Mouse (Mus musculus): Measurements from ENCODE around the gene Dmac2. TPM values are rescaled to one million over a fixed set of nuclear protein-coding genes. Genes with fewer than 3 reads are reported as not detected.
"Not testable (repeated sequence)": the region's sequence is repeated elsewhere in the genome, so short reads cannot be mapped to it uniquely, and the experiment has no call there.

Dmac2 gene
- total RNA-seq (2017), result 33.7 and 50.9 TPM in 2 replicates

DNA sequence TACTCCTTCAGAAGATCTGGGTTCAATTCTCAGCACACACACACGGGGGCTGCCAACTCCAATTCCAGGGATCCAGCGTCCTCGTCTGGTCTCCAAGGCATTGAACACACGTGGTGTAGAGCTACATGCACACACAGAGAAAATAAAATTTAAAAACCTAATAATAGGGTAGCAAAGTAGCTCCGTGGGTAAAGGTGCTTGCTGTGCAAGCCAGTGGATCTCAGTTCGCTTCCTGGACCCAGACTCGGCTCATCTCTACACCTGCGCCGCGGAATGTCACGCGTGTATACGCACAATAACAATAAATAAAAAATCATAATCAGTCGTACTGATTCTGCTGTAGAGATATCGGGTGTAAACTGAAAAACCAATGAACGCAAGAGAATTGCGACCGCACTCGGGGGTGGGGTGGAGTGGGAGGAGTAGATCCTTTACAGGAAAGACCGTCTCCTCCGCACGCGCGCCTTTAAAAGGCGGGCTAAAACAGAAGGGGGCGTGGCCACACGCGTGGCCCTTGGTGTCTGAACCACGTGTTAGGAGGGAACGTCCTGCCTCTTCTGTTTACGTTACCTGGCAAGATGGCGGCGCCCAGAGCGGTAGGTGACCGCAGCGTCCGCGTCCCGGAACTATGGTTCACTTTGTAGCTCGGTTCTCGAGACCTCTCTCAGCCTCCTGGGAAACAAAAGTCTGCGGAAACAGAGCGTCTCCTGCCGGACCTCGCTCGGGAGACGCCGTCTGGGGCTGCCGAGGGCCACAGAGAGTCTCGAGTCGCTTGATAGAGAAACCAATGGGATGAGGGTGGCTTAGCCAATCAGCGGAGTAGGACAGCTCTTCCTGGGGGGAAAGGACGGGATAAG is at the start of gene Dmac2:
TSS of gene Dmac2 (plus strand) at position 550 of the 857 bp plus-strand sequence.
- ATAC-seq (replicated peaks in 1 of 2; ENCODE audit: insufficient read depth in 1 of 2, low FRiP score in 2 of 2, low TSS enrichment in 1 of 2, low read depth in 1 of 2, poor library complexity in 2 of 2, severe bottlenecking in 2 of 2), result peak; percentile 96 to 97

DNA sequence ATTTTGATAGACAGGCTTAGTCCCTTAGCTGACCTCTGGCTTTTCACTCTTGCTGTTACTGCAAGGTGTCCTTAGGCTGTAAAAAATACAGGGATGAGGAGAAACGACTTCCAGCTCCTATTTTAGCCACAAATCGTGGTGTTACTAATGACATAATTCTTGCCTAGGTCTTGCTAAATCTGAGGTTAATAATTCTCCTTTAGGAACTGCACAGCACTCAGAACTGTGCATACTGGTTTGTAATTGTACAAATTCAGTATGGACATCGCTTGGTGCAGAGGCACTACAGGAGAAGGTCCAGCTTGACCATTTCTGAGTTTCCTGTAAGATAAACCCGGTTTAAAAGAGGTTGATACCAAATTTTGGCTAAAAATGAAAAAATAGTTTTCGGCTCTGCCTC is 45.4 kb upstream of the Dmac2 start:
- ATAC-seq (replicated peaks in 1 of 2; ENCODE audit: insufficient read depth in 1 of 2, low FRiP score in 2 of 2, low TSS enrichment in 1 of 2, low read depth in 1 of 2, poor library complexity in 2 of 2, severe bottlenecking in 2 of 2), result not testable (repeated sequence)

DNA sequence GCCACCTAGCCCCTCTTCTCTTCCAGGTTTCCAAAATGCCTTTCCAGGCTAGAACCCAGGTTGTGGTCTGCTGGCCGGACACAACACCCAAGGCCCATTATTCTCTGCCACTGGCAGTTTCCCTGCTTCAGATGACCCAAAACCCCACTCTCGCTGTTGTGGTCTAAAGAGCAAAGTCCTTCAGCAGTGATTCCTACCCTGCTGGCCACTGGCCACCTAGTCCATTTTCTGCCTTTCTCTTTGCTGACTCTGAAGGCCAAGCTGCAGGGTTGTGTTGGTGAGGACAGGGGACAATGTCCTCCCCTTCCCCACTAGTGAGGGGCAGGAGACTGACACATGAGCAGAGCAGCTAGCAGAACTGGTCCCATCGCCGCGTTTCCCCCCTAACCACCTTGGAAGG is 44.1 kb upstream of the Dmac2 start:
- ATAC-seq (replicated peaks in 1 of 2; ENCODE audit: insufficient read depth in 1 of 2, low FRiP score in 2 of 2, low TSS enrichment in 1 of 2, low read depth in 1 of 2, poor library complexity in 2 of 2, severe bottlenecking in 2 of 2), result no peak

DNA sequence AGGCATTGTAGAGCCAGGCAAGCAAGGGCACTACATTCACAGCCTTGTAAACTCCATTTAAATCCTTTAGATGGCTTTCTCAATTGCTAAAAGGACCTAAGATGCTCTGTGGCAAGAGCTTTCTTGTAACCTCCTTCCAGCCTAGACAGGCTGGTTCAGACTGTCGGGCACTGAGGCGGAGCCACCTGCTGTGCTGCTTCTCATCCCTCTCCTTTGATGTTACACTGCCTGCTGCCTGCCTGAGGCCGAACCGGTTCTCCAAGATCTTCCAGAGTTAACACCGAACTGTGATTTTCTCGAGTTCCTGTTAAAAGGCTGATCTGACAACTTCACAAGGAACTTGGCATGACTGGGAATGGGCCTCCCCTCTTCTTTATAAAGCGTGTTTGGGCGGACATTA is 43.3 kb upstream of the Dmac2 start:
- ATAC-seq (replicated peaks in 1 of 2; ENCODE audit: insufficient read depth in 1 of 2, low FRiP score in 2 of 2, low TSS enrichment in 1 of 2, low read depth in 1 of 2, poor library complexity in 2 of 2, severe bottlenecking in 2 of 2), result no peak

- not testable (repeated sequence) for ATAC-seq (replicated peaks in 1 of 2; ENCODE audit: insufficient read depth in 1 of 2, low FRiP score in 2 of 2, low TSS enrichment in 1 of 2, low read depth in 1 of 2, poor library complexity in 2 of 2, severe bottlenecking in 2 of 2)
These were observed 42.9 kb upstream of the Dmac2 start for GRCm38 (mm10) chr7:25576308-25576707.

DNA sequence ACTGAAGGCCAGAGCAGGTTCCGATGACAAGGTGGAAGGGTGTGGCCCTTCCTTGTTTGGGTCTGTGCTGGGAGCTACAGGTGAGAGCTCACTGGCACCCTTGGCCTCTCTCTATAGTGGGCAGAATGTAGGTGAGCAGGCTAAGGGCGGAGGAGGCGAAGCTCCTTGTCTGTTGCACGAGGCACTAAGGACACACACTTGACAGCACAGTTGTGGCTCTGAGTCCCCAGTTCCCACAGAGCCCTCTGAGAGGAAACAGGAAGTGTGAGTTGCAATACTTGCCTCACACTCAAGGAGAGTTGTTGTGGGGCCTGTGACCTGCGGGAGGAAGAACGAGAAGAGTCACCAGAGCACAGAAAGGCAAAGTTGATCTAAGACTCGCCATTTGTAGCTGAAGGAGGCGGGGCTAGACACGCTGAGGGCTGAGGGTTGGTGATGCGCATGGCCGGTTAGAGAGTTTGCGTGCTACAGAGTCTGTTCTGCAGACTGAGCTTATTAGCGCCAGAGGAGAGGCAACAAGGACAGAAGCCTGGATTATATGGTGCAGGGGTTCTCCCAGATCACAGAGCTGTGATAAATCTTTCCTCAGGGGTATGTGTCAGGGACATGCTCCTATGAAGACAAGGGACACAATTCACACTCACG is 42.3 kb upstream of the Dmac2 start:
- ATAC-seq (replicated peaks in 1 of 2; ENCODE audit: insufficient read depth in 1 of 2, low FRiP score in 2 of 2, low TSS enrichment in 1 of 2, low read depth in 1 of 2, poor library complexity in 2 of 2, severe bottlenecking in 2 of 2), result peak; percentile 95 to 96

DNA sequence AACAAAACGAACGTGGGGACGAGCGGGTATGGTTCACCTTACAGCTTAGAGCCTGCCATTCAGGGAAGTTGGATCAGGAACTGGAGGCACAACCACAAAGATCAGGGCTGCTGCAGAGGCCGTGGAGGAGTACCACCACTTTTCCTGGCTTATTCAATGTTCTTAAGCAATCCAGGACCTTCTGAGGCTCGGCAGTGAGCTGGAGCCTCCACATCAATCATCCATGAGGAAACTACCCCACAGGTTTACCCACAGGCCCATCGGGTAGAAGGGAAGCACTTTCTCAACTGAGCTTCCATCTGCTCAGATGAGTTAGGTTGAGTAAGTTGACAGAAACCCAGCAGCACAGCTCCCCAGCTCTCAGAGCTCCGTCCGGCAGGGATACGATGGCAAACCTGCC is 39.8 kb upstream of the Dmac2 start:
- ATAC-seq (replicated peaks in 1 of 2; ENCODE audit: insufficient read depth in 1 of 2, low FRiP score in 2 of 2, low TSS enrichment in 1 of 2, low read depth in 1 of 2, poor library complexity in 2 of 2, severe bottlenecking in 2 of 2), result no peak; a peak in 1 of 4 replicates

DNA sequence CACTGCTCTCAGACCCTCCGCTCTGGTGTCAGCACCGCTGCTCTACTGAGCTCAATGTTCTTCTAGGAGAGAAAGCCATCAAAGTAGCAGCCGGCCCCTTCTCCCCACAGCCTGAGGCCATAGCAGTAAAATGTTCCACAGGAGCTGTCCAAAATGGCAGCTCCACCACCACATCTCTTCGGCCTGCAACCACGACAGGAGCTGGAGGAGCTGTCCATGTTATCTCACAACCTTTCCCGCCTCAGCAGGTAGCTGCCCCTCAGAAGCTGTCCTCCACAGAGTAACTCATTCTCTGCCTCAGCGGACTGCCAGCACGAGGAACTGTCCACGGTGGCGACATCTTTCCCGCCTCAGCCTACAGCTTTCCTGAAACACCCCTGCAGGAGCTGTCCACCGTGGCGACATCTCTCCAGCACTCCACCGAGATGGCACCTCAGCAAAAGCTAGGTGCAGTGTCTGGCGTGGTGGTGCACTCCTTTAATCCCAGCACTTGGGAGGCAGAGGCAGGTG is 36.9 kb upstream of the Dmac2 start:
- ATAC-seq (replicated peaks in 1 of 2; ENCODE audit: insufficient read depth in 1 of 2, low FRiP score in 2 of 2, low TSS enrichment in 1 of 2, low read depth in 1 of 2, poor library complexity in 2 of 2, severe bottlenecking in 2 of 2), result no peak

DNA sequence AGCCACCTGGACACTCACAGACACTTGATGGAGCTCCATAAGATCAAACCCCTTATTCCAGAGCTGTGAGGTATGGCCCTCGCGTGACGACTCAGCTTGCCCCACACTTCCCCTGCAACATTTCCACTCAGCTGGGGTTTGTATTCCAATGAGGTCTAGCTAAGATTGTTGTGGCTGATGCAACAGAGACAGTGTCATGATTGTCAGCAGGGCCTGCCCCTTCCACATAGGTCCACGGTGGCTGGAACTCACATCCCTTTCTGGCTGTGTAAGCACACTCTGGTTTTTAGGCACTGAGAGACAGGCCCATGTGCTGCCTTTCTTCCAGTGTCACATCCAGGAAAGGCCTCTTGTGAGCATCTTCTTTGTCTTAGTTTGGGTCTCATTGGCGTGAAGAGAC is 34.6 kb upstream of the Dmac2 start:
- ATAC-seq (replicated peaks in 1 of 2; ENCODE audit: insufficient read depth in 1 of 2, low FRiP score in 2 of 2, low TSS enrichment in 1 of 2, low read depth in 1 of 2, poor library complexity in 2 of 2, severe bottlenecking in 2 of 2), result no peak

GRCm38 (mm10) chr7:25585351-25586204 is 33.6 kb upstream of the Dmac2 start:
- no peak for ATAC-seq (replicated peaks in 1 of 2; ENCODE audit: insufficient read depth in 1 of 2, low FRiP score in 2 of 2, low TSS enrichment in 1 of 2, low read depth in 1 of 2, poor library complexity in 2 of 2, severe bottlenecking in 2 of 2)

- ATAC-seq (replicated peaks in 1 of 2; ENCODE audit: insufficient read depth in 1 of 2, low FRiP score in 2 of 2, low TSS enrichment in 1 of 2, low read depth in 1 of 2, poor library complexity in 2 of 2, severe bottlenecking in 2 of 2), result no peak
These were observed 28.0 kb upstream of the Dmac2 start for GRCm38 (mm10) chr7:25591226-25591625.

DNA sequence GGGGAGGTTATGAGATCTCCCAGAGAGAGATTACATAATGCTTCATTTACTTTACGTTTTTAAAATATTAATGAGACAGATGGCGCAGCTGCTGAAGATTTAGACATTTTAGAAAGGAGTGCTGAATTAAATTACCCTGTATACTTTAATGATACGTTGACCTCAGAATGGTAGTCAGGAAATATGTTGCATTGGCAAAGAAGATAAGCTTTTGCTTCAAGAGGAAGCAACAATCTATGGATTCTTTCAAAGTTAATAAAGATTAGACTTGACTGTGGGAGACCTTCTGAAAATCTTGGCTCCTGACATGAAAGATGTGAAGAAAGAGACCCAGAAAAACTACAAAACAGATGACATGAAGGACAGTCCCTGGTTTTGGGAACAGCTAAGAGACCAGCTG is 25.4 kb upstream of the Dmac2 start:
- no peak for ATAC-seq (replicated peaks in 1 of 2; ENCODE audit: insufficient read depth in 1 of 2, low FRiP score in 2 of 2, low TSS enrichment in 1 of 2, low read depth in 1 of 2, poor library complexity in 2 of 2, severe bottlenecking in 2 of 2)

- ATAC-seq (replicated peaks in 1 of 2; ENCODE audit: insufficient read depth in 1 of 2, low FRiP score in 2 of 2, low TSS enrichment in 1 of 2, low read depth in 1 of 2, poor library complexity in 2 of 2, severe bottlenecking in 2 of 2), result peak; percentile 81
These were observed 19.6 kb upstream of the Dmac2 start for GRCm38 (mm10) chr7:25599663-25600062.

DNA sequence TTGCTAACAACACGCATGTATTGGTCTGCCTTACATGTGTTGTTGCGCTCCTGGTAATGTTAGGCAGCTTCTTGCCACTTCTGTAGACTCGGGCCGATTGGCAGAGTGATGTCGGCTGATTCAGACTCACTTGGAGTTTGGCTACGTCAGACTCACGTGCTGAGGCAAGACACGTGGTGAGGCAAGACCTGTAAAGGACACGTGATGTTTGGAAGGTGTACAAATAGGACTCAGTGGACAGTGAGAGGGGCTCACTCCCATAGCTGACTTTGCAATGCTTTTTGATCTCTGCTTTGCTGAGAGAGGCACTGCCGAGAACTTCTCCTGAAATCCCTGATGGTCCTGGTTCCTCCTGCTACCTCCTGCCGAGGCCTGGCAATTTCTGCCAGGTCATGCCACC is 18.5 kb upstream of the Dmac2 start:
- no peak for ATAC-seq (replicated peaks in 1 of 2; ENCODE audit: insufficient read depth in 1 of 2, low FRiP score in 2 of 2, low TSS enrichment in 1 of 2, low read depth in 1 of 2, poor library complexity in 2 of 2, severe bottlenecking in 2 of 2)

GRCm38 (mm10) chr7:25601346-25601745 is 17.9 kb upstream of the Dmac2 start:
- no peak for ATAC-seq (replicated peaks in 1 of 2; ENCODE audit: insufficient read depth in 1 of 2, low FRiP score in 2 of 2, low TSS enrichment in 1 of 2, low read depth in 1 of 2, poor library complexity in 2 of 2, severe bottlenecking in 2 of 2)

- peak; percentile 46 to 48; a peak in 2 of 4 replicates for ATAC-seq (replicated peaks in 1 of 2; ENCODE audit: insufficient read depth in 1 of 2, low FRiP score in 2 of 2, low TSS enrichment in 1 of 2, low read depth in 1 of 2, poor library complexity in 2 of 2, severe bottlenecking in 2 of 2)
These were observed 12.6 kb upstream of the Dmac2 start for GRCm38 (mm10) chr7:25606625-25607063.

DNA sequence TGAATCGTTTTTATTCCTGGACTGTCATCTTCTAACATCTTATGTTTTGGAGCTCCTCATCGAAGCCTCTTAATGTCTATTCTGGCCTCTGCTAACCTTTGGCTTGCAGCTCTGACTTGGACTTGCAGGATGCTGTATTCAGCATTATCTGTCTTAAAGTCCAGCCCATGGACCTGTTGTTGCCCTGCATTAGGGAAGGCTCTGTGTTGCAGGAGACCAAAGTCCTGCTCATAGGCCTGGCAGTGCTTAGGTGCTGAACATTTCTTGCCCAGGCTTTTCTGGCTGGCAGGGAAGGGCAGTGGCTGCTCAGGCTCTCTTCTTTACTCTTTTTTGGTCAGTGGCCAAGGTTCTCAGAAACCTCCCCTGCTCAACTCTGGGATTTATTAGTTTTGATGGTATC is 12.0 kb upstream of the Dmac2 start:
- no peak for ATAC-seq (replicated peaks in 1 of 2; ENCODE audit: insufficient read depth in 1 of 2, low FRiP score in 2 of 2, low TSS enrichment in 1 of 2, low read depth in 1 of 2, poor library complexity in 2 of 2, severe bottlenecking in 2 of 2)

DNA sequence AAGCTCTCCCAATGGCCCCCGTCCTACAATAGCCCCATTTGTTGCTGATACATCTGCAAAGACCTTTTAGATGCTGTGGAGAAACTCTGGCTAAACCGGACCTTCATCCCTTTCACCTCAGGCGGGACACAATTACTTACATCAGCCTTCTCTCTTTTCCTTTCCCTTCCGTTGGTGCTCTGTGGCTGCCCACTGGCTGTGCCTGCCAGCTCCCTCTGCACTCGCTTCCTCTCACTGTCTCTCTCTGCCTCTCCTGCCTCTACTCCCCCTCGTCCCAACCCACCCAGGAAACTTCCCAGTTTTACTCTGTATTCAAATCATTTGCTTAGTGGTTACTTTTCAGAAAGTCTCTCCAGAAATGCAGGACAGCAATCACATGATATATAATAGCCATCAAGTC is 9.2 kb upstream of the Dmac2 start:
- ATAC-seq (replicated peaks in 1 of 2; ENCODE audit: insufficient read depth in 1 of 2, low FRiP score in 2 of 2, low TSS enrichment in 1 of 2, low read depth in 1 of 2, poor library complexity in 2 of 2, severe bottlenecking in 2 of 2), result no peak
